Mouse (Mus musculus) E14TG2a.4 (cell line): ENCODE data around the gene Lmna.

Experiments used
- CTCF ChIP-seq: conservative IDR thresholded peaks from 2 replicates; pipeline ENCODE4 v1.5.1; 2014; ENCODE audit warnings: low read length
- POU5F1 ChIP-seq: IDR thresholded peaks from 2 replicates; pipeline ENCODE4 v1.6.1; 2014; ENCODE audit warnings: low read length, borderline replicate concordance

DNA sequence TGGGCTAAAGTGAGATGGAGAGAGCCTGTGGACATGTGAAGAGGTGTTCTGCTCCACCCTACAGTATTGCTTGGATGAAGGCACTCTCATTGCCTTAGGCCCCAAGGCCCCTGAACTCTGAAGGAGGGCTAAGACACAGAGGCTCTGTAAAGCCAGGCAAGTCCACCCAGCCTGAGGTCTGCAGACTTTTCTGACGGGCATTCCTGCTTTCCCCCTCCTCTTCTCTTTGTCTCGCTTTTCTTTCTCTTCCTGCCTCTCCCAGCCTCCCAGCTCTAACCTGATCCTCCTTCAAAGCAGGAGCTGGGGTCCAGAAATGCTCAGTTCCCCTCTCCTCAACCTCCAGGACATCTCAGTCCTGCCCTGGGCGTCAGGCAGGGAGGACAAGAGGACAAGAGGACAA is 25.2 kb upstream of the Lmna start:
- TF ChIP-seq CTCF, result no peak
- no peak for TF ChIP-seq POU5F1
